Mouse (Mus musculus) heart, adult 8-10 months (tissue): Measurements from ENCODE around the gene Sspo. TPM values are rescaled to one million over a fixed set of nuclear protein-coding genes. Genes with fewer than 3 reads are reported as not detected.

Experiments
- DNase-seq: peaks from one replicate; pipeline ENCODE4 v3.0.0; 2022; ENCODE audit warnings: low spot score
- microRNA-seq: library from miRNA; unstranded; fragments of <30 nt; microRNA quantifications from one replicate; pipeline ENCODE4 v1.2.0, GENCODE M21; 2022
- total RNA-seq, 4 experiments: library from RNA; stranded (reverse); gene quantifications; 2 replicates each; pipeline ENCODE4 v1.2.4; 2022

The Sspo gene
- total RNA-seq, 4 experiments from 2014 or later = 0.14 to 0.35 (median 0.31) TPM

DNA sequence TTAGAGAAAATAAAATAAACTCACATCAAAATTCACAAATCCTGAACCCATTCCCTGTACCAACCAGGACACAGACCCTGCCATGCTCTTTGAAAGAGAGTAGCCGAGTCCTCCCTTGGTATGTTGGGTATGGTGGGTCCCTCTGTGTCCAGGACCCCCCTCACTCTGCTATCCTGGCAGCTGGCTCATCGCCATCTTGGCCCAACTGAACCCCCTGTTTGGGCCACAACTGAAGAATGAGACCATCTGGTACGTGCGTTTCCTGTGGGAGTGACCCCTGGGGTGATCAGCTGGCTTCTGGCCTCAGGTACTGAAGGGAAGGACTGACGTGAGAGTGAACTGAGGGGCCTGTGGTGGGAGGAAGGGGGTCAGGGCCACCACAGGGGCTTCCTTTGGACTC is 91.8 kb downstream of the Sspo start:
- DNase-seq = no peak

DNA sequence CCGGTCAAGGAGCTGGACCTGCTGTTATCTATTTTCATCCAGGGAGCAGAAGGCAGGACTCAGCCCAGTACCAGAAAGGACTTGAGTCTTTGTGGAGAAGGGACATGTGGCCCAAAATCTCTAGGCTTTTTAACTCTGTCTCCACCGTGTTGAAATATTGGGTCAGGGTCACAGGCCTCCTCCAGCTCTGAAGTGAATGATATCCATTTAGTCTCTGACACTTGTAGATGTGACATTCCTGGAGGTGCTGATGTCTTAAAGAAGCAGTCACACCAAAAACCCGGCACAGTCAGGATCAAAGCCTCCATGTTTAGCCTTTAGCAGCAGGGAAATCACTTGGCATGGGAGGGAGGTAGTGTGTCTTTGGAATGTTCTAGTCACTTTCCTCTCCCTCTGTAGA is 92.7 kb downstream of the Sspo start:
- DNase-seq = no peak

DNA sequence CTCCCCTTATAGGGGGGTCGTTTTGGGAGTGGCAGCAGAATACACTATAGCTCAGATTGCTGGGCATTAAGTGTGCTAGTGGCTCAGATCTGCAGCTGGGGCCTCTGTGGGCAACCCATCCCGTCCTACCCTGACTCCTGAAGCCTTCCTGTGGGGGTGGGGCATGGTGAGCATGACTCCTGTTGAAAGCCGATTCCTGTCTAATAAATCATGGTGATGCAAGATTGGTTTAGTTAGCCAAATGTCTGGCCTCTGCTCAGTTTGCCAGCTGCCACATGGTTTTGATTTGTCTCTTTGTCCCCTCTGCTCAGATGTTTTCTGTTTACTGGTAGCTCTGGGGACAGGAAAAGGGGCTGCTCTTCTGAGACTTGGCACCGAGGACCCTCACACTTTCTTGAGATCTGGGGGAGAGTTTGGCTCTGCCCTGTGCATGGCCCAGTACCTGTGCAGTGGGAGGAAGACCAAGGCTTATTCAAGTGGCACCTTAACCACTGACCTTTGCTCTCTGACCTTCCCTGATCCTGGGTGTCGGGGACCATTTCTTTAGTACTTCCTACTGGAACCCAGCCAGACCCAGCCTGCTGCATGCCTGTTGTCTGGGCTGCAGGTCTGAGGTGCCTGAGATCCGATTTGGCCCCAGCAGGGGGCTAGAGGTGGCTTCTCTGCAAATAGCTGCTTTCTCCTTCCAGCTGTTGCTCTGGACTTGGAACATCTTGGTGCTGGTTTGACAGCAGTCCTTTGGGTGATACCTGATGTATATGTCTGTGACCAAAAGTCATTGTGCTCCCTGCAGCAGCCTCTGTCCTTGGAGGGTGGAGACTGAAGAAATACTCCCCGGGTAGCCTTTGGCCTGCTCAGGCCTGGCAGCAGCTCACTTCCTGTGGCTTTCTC is 93.8 kb downstream of the Sspo start:
- DNase-seq = no peak

DNA sequence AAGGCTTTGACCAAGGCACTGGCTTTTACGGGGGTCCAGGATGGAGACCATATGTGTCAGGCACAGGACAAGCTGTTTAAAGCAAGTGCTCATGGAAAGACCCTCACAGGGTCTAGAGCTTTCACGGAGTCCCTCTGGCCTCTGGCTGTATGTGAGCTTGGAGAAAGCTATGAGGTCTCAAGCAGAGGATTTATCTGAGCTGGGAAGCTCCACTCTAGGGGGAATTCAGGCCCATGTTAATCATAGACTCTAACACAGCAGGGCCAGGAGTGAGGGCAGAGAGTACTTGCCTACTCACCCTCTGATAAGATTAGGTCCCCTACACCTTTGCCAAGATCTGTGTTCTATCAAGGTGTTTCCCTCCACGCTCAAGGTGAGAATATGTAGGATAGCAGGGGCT is 94.6 kb downstream of the Sspo start:
- no peak for DNase-seq

DNA sequence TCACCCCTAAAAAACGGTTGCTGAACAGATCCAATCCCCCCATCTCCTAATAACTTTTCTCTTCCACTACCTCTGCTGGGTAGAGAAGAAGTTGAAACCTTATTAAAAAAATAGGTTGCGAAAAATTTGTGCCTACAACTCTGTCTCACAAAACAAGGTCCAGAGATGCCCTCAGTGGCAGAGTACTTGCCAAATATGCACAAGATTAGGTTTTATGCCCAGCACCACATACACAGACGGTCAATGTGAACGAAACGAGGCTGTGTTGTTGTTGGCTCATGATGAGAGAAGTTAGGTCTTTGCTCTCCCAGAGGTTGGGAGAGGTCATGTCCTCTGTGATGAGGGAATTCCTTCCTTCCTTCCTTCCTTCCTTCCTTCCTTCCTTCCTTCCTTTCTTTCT is 97.2 kb downstream of the Sspo start:
- DNase-seq = no peak

DNA sequence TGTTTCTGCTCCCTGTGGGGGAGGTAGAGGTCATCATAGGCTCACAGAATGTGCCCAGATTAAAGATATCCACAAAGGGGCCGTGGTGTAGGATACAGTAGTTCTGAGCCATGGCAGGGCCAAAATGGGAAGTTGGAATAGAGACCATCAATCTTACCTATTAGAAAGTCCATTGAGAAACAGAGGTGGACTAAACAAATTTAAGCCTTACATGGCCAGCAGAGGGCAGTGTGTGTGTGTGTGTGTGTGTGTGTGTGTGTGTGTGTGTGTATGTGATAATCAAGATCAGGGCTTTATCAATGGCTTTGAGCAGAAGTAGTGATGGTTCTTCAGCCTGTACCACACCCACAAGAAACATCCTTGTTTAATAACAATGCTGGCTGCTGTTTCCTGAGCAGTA is 98.2 kb downstream of the Sspo start:
- no peak for DNase-seq

DNA sequence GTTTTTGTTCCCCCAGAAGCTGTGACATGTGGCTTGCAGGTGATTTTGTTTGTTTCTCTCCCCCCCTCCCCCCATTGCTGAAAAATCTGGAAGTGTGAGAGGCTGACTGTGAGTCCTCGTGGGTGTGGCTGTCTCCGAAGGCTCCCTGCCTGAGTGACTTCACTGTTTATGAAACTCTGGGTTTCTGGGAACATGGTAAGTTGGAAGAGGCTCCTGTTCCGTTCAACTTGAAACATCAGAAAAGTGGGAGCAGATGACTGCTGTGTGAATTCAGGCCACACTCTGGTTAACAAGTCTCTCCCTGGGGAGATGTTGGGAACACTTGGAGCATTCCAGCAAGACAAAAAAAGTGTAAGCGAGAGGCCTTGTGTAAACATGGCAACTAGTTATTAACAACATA is 98.8 kb downstream of the Sspo start:
- peak; percentile 52 for DNase-seq

DNA sequence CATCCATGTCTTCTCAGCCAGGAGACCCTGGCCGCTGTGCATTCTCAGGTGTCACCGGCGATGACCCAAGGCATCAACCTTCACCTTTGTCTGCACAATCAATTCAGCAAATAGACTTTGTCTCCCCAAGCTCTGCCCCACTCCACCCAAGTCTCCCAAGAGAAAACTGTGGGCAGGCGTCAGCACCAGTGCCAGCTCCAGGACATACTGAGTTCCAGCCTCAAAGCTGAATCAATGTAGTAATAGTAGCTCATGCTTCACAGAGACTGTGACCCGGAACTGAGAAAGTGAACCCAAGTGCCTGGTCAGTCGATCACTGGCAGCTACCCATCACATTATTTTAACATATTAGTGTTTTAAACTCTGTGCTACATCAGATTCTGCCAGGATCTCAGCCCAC is 100.3 kb downstream of the Sspo start:
- no peak for DNase-seq

Small RNAs within 50 kb of the gene (microRNA-seq; reads per million reads assigned to microRNA genes)
- gene Gm24325 = not detected

Other genes starting within 250 kb of the Sspo start
- 10 to 100 TPM; 13.8 to 22.8 (median 17.9) TPM for gene Krba1, start 52.6 kb upstream of the Sspo start, total RNA-seq
- gene Zfp467, start 2.4 kb upstream of the Sspo start, total RNA-seq = 10 to 100 TPM in 3 of 4 experiments, 1 to 10 TPM in 1; 9.7 to 10.1 (median 10.1) TPM
- gene Atp6v0e2, start 89.4 kb downstream of the Sspo start, total RNA-seq = 10 to 100 TPM; 18.1 to 27.4 (median 23.3) TPM
- gene Lrrc61, start 106.6 kb downstream of the Sspo start, total RNA-seq = 10 to 100 TPM; 17.7 to 20.1 (median 18.8) TPM
- 100 to 1,000 TPM in 1 of 4 experiments, 10 to 100 TPM in 3; 62.1 to 108 (median 77.5) TPM for gene Rarres2, start 124.6 kb downstream of the Sspo start, total RNA-seq
- not detected for gene Gm45021, start 141.4 kb downstream of the Sspo start, total RNA-seq
- 10 to 100 TPM; 35.5 to 40.9 (median 36.3) TPM for gene Repin1, start 145.7 kb downstream of the Sspo start, total RNA-seq
- gene Gm44965, start 145.7 kb downstream of the Sspo start, total RNA-seq = 1 to 10 TPM in 2 of 4 experiments, not detected in 2; 1.0 to 2.8 TPM
- 10 to 100 TPM; 12.9 to 15.5 (median 14.1) TPM for gene Zfp775, start 153.8 kb downstream of the Sspo start, total RNA-seq
- gene AI854703, start 178.5 kb downstream of the Sspo start, total RNA-seq = under 1 TPM; 0.22 to 0.69 (median 0.43) TPM
- 1 to 10 TPM; 4.9 to 8.8 (median 5.8) TPM for gene Gimap8, start 199.0 kb downstream of the Sspo start, total RNA-seq
- 1 to 10 TPM; 2.6 to 4.2 (median 3.1) TPM for gene Gimap9, start 227.9 kb downstream of the Sspo start, total RNA-seq
- 10 to 100 TPM; 16.1 to 25.6 (median 20.1) TPM for gene Gimap4, start 236.3 kb downstream of the Sspo start, total RNA-seq